Mouse (Mus musculus) heart, embryonic 13.5 days (tissue): ENCODE results near the gene Hddc3. TPM values are rescaled to one million over a fixed set of nuclear protein-coding genes. Genes with fewer than 3 reads are reported as not detected.
A peak's percentile ranks its signal among the peaks of the same experiment; 100 is the strongest.

Source experiments
- ATAC-seq: fragments of 200-750 bp; cut with Nextera tagmentation; 2 replicates; pipeline ENCODE4 v1.8.0; 2017; ENCODE audit warnings: moderate TSS enrichment; ENCODE audit not compliant: insufficient number of reproducible peaks, low FRiP score, low TSS enrichment; ENCODE audit errors: extremely low read depth
- H3K27ac ChIP-seq: fragments of 300-500 bp; sonication (generic); replicated peaks from 2 replicates; pipeline ENCODE4 v1.5.1; 2015; ENCODE audit warnings: moderate library complexity, mild to moderate bottlenecking, inconsistent platforms
- H3K27me3 ChIP-seq: fragments of 300-500 bp; sonication (generic); replicated peaks from 2 replicates; pipeline ENCODE4 v1.6.1; 2015; ENCODE audit warnings: mild to moderate bottlenecking, inconsistent platforms
- H3K36me3 ChIP-seq: fragments of 300-500 bp; sonication (generic); 2 replicates; pipeline ENCODE4 v1.6.1; 2015; ENCODE audit warnings: mild to moderate bottlenecking, inconsistent platforms
- H3K4me1 ChIP-seq: fragments of 300-500 bp; sonication (generic); 2 replicates; pipeline ENCODE4 v1.6.1; 2015; ENCODE audit warnings: inconsistent platforms
- H3K4me2 ChIP-seq: fragments of 300-500 bp; sonication (generic); 2 replicates; pipeline ENCODE4 v1.6.1; 2015; ENCODE audit warnings: inconsistent platforms, mild to moderate bottlenecking, moderate library complexity
- H3K4me3 ChIP-seq: fragments of 300-500 bp; sonication (generic); 2 replicates; pipeline ENCODE4 v1.5.1; 2015; ENCODE audit warnings: moderate library complexity, mild to moderate bottlenecking, inconsistent platforms
- H3K9ac ChIP-seq: fragments of 300-500 bp; sonication (generic); 2 replicates; pipeline ENCODE4 v1.6.1; 2015; ENCODE audit warnings: inconsistent platforms, mild to moderate bottlenecking, moderate library complexity
- H3K9me3 ChIP-seq: fragments of 300-500 bp; sonication (generic); 2 replicates; pipeline ENCODE4 v1.6.1; 2016; ENCODE audit warnings: inconsistent platforms
- WGBS: fragments of 180-500 bp; shearing (Covaris S2); methylation state at CpG from one replicate; pipeline ENCODE4 v1.1.7; 2015; ENCODE audit warnings: mixed read lengths; 5-methylcytosine and 5-hydroxymethylcytosine counted together
- polyA plus RNA-seq: library from polyadenylated mRNA; unstranded; fragments of >200 nt; fragmentation: Nextera tagmentation; extraction: Ambion mirVana; gene quantifications from 2 replicates; pipeline ENCODE4 v1.2.1, GENCODE M21; 2015

Gene Hddc3
- polyA plus RNA-seq, 1 experiment from 2014 or later: 14.5 TPM

GRCm38 (mm10) chr7:80352920-80353319 lies 10.0 kb downstream of the Hddc3 start:
- no peak overlapping the region for H3K9ac ChIP-seq
- WGBS: 93% methylated on average over 8 of the region's 8 CpGs
- no peak overlapping the region for H3K27ac ChIP-seq
- ATAC-seq: no peak
- H3K4me3 ChIP-seq: no peak overlapping the region
- no peak overlapping the region for H3K4me2 ChIP-seq
- H3K27me3 ChIP-seq: no peaks in the 10 kb centered on the region
- H3K4me1 ChIP-seq: peaks cover 15% of the 10 kb centered on the region
- H3K36me3 ChIP-seq: peaks cover 83% of the 10 kb centered on the region
- H3K9me3 ChIP-seq: no peaks in the 10 kb centered on the region

GRCm38 (mm10) chr7:80356351-80356750 lies 13.4 kb downstream of the Hddc3 start:
- no peak for ATAC-seq
- 87% methylated on average over 13 of the region's 13 CpGs for WGBS
- peaks cover 21% of the 10 kb centered on the region for H3K4me1 ChIP-seq
- H3K27me3 ChIP-seq: no peaks in the 10 kb centered on the region
- no peak overlapping the region for H3K4me3 ChIP-seq
- H3K27ac ChIP-seq: peak overlapping the region; percentile 67
- peaks cover 94% of the 10 kb centered on the region for H3K36me3 ChIP-seq
- no peak overlapping the region for H3K9ac ChIP-seq
- no peaks in the 10 kb centered on the region for H3K9me3 ChIP-seq
- H3K4me2 ChIP-seq: no peak overlapping the region

GRCm38 (mm10) chr7:80357156-80357555 lies 14.3 kb downstream of the Hddc3 start:
- Histone ChIP-seq H3K9me3 (no peaks in the 10 kb centered on the region), H3K36me3 (peaks cover 96% of the 10 kb centered on the region), H3K27ac (peak overlapping the region; percentile 70), H3K4me3 (no peak overlapping the region), H3K27me3 (no peaks in the 10 kb centered on the region), H3K4me1 (peaks cover 21% of the 10 kb centered on the region), H3K4me2 (no peak overlapping the region), H3K9ac (no peak overlapping the region)
- 55% methylated on average over 8 of the region's 8 CpGs for WGBS
- ATAC-seq: no peak

GRCm38 (mm10) chr7:80358039-80358438 lies 15.1 kb downstream of the Hddc3 start:
- Histone ChIP-seq H3K4me1 (peaks cover 21% of the 10 kb centered on the region), H3K4me3 (no peak overlapping the region), H3K27me3 (no peaks in the 10 kb centered on the region), H3K4me2 (no peak overlapping the region), H3K36me3 (peaks cover 96% of the 10 kb centered on the region), H3K9me3 (no peaks in the 10 kb centered on the region), H3K9ac (no peak overlapping the region), H3K27ac (peak overlapping the region; percentile 70)
- no peak for ATAC-seq
- 66% methylated on average over 4 of the region's 4 CpGs for WGBS

- Histone ChIP-seq H3K9ac (no peak overlapping the region), H3K4me1 (peaks cover 21% of the 10 kb centered on the region), H3K9me3 (no peaks in the 10 kb centered on the region), H3K4me3 (no peak overlapping the region), H3K27ac (no peak overlapping the region), H3K27me3 (no peaks in the 10 kb centered on the region), H3K36me3 (peaks cover 100% of the 10 kb centered on the region), H3K4me2 (no peak overlapping the region)
- no peak for ATAC-seq
- 47% methylated on average over 3 of the region's 3 CpGs for WGBS
Measured at GRCm38 (mm10) chr7:80360435-80360834, 17.5 kb downstream of the Hddc3 start.

GRCm38 (mm10) chr7:80365759-80366158 lies 22.9 kb downstream of the Hddc3 start:
- WGBS: 60% methylated on average over 2 of the region's 2 CpGs
- Histone ChIP-seq H3K27ac (no peak overlapping the region), H3K36me3 (peaks cover 79% of the 10 kb centered on the region), H3K27me3 (no peaks in the 10 kb centered on the region), H3K4me3 (no peak overlapping the region), H3K4me2 (no peak overlapping the region), H3K9me3 (no peaks in the 10 kb centered on the region), H3K9ac (no peak overlapping the region), H3K4me1 (peaks cover 29% of the 10 kb centered on the region)
- no peak for ATAC-seq

GRCm38 (mm10) chr7:80367232-80367631 lies 24.3 kb downstream of the Hddc3 start:
- 92% methylated on average over 7 of the region's 7 CpGs for WGBS
- Histone ChIP-seq H3K4me3 (no peak overlapping the region), H3K36me3 (peaks cover 65% of the 10 kb centered on the region), H3K4me2 (no peak overlapping the region), H3K27me3 (no peaks in the 10 kb centered on the region), H3K9ac (no peak overlapping the region), H3K9me3 (no peaks in the 10 kb centered on the region), H3K4me1 (peaks cover 31% of the 10 kb centered on the region), H3K27ac (no peak overlapping the region)
- ATAC-seq: no peak

GRCm38 (mm10) chr7:80368009-80368408 lies 25.1 kb downstream of the Hddc3 start:
- Histone ChIP-seq H3K27me3 (no peaks in the 10 kb centered on the region), H3K27ac (peak overlapping the region; percentile 61), H3K36me3 (peaks cover 57% of the 10 kb centered on the region), H3K9me3 (no peaks in the 10 kb centered on the region), H3K4me1 (peaks cover 31% of the 10 kb centered on the region), H3K4me3 (no peak overlapping the region), H3K9ac (peak overlapping the region; percentile 50; the same call in 1 of the 2 replicates), H3K4me2 (0 out of 2 replicates have a peak overlapping the region, but pooled peaks have one; percentile 85)
- ATAC-seq: no peak
- WGBS: 79% methylated on average over 9 of the region's 9 CpGs

GRCm38 (mm10) chr7:80368635-80369421 lies 25.9 kb downstream of the Hddc3 start:
- Histone ChIP-seq H3K27ac (peak overlapping the region; percentile 61), H3K4me1 (peaks cover 31% of the 10 kb centered on the region), H3K4me2 (peak overlapping the region; percentile 85), H3K9ac (peak overlapping the region; percentile 94), H3K9me3 (no peaks in the 10 kb centered on the region), H3K36me3 (peaks cover 49% of the 10 kb centered on the region), H3K4me3 (peak overlapping the region; percentile 6; the same call in 1 of the 2 replicates), H3K27me3 (no peaks in the 10 kb centered on the region)
- no peak for ATAC-seq
- 67% methylated on average over 20 of the region's 20 CpGs for WGBS

GRCm38 (mm10) chr7:80369461-80369860 lies 26.6 kb downstream of the Hddc3 start:
- no peak for ATAC-seq
- Histone ChIP-seq H3K4me1 (peaks cover 31% of the 10 kb centered on the region), H3K27me3 (no peaks in the 10 kb centered on the region), H3K4me2 (peak overlapping the region; percentile 85), H3K36me3 (peaks cover 42% of the 10 kb centered on the region), H3K9ac (peak overlapping the region; percentile 94), H3K4me3 (peak overlapping the region; percentile 91), H3K9me3 (no peaks in the 10 kb centered on the region), H3K27ac (peak overlapping the region; percentile 29; the same call in 1 of the 2 replicates)
- 64% methylated on average over 5 of the region's 5 CpGs for WGBS

GRCm38 (mm10) chr7:80369967-80370431 lies 27.1 kb downstream of the Hddc3 start:
- H3K27me3 ChIP-seq: no peaks in the 10 kb centered on the region
- WGBS: 51% methylated on average over 4 of the region's 4 CpGs
- H3K4me3 ChIP-seq: peak overlapping the region; percentile 91
- H3K27ac ChIP-seq: peak overlapping the region; percentile 92
- H3K4me1 ChIP-seq: peaks cover 31% of the 10 kb centered on the region
- H3K4me2 ChIP-seq: peak overlapping the region; percentile 85
- H3K9ac ChIP-seq: peak overlapping the region; percentile 94
- ATAC-seq: no peak
- H3K9me3 ChIP-seq: no peaks in the 10 kb centered on the region
- peaks cover 37% of the 10 kb centered on the region for H3K36me3 ChIP-seq
